Mouse (Mus musculus): Measurements from ENCODE around the gene Fam151b. TPM values are rescaled to one million over a fixed set of nuclear protein-coding genes. Genes with fewer than 3 reads are reported as not detected.

Gene Fam151b
- 9.6 TPM for polyA plus RNA-seq (2014; fragmentation: Illumina TruSeq; extraction: RNeasy Lipid Tissue Mini Kit (QIAGEN cat#74804); ENCODE audit: low replicate concordance)

GRCm38 (mm10) chr13:92483852-92484463 lies at the start of gene Fam151b:
TSS of gene Fam151b (minus strand) at chr13:92484015.

GRCm38 (mm10) chr13:92530721-92531211 lies 47.0 kb upstream of the Fam151b start, which contains the start of gene Zfyve16:
TSS of gene Zfyve16 (minus strand) at chr13:92530868.

GRCm38 (mm10) chr13:92425758-92426264 lies 58.0 kb downstream of the Fam151b start, which contains the start of gene Ankrd34b:
TSS of gene Ankrd34b (plus strand) at chr13:92425896.

Other genes starting within 250 kb of the Fam151b start
- not detected for gene Gm20379, start 178.0 kb downstream of the Fam151b start, polyA plus RNA-seq (2014; fragmentation: Illumina TruSeq; extraction: RNeasy Lipid Tissue Mini Kit (QIAGEN cat#74804); ENCODE audit: low replicate concordance)
- 55.5 TPM for gene Dhfr, start 129.3 kb downstream of the Fam151b start, polyA plus RNA-seq (2014; fragmentation: Illumina TruSeq; extraction: RNeasy Lipid Tissue Mini Kit (QIAGEN cat#74804); ENCODE audit: low replicate concordance)
- 28.0 TPM for gene Msh3, start 129.0 kb downstream of the Fam151b start, polyA plus RNA-seq (2014; fragmentation: Illumina TruSeq; extraction: RNeasy Lipid Tissue Mini Kit (QIAGEN cat#74804); ENCODE audit: low replicate concordance)
- not detected for gene Ankrd34b, start 58.1 kb downstream of the Fam151b start, polyA plus RNA-seq (2014; fragmentation: Illumina TruSeq; extraction: RNeasy Lipid Tissue Mini Kit (QIAGEN cat#74804); ENCODE audit: low replicate concordance)
- 19.9 TPM for gene Zfyve16, start 46.9 kb upstream of the Fam151b start, polyA plus RNA-seq (2014; fragmentation: Illumina TruSeq; extraction: RNeasy Lipid Tissue Mini Kit (QIAGEN cat#74804); ENCODE audit: low replicate concordance)
- 0.37 TPM for gene Spz1, start 92.2 kb upstream of the Fam151b start, polyA plus RNA-seq (2014; fragmentation: Illumina TruSeq; extraction: RNeasy Lipid Tissue Mini Kit (QIAGEN cat#74804); ENCODE audit: low replicate concordance)
- gene Serinc5, start 127.1 kb upstream of the Fam151b start, polyA plus RNA-seq (2014; fragmentation: Illumina TruSeq; extraction: RNeasy Lipid Tissue Mini Kit (QIAGEN cat#74804); ENCODE audit: low replicate concordance): 35.9 TPM